Mouse (Mus musculus): ENCODE measurements around the gene Cpeb3.

GRCm38 (mm10) chr19:37016890-37017289, 191.5 kb downstream of the Cpeb3 start:
- TF ChIP-seq POLR2A (IDR thresholded peaks at IDR 0.05; ENCODE audit: low read depth, low read length) (no peak), CTCF (IDR thresholded peaks at IDR 0.05; ENCODE audit: extremely low read depth, insufficient read depth, insufficient read length, insufficient replicate concordance) (no peak)

Data from spleen, adult 2 months (tissue).